Mouse (Mus musculus): Measurements from ENCODE around the gene Erg.

Gene Erg

GRCm38 (mm10) chr16:95440334-95440733 lies 146.1 kb downstream of the Erg start:
- no peak for DNase-seq (ENCODE audit: low spot score)

GRCm38 (mm10) chr16:95439794-95440193 lies 146.6 kb downstream of the Erg start:
- peak; percentile 8 for DNase-seq (ENCODE audit: low spot score)

GRCm38 (mm10) chr16:95438848-95439540 lies 147.4 kb downstream of the Erg start:
- no peak for DNase-seq (ENCODE audit: low spot score)

- no peak for DNase-seq (ENCODE audit: low spot score)
Observed at GRCm38 (mm10) chr16:95436611-95437010, 149.8 kb downstream of the Erg start.

GRCm38 (mm10) chr16:95436051-95436450 lies 150.3 kb downstream of the Erg start:
- no peak for DNase-seq (ENCODE audit: low spot score)

GRCm38 (mm10) chr16:95434434-95434833 lies 152.0 kb downstream of the Erg start:
- no peak for DNase-seq (ENCODE audit: low spot score)

DNA sequence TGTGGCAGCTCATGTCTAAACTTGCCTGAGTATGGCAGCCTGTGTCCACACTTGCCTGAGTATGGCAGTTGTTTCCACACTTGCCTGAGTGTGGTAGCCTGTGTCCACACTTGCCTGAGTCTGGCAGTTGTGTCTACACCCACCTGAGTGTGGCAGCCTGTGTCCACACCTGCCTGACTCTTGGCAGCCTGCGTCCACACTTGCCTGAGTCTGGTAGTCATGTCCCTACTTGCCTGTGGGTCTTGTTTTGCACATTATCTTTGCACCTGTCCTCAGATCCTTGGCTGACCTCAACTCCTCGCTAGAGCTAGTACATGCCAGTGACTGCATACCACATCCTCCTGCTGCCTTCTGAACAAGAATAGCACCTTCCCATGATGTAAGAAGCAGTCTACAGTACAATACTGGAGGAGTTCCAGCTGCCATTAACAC lies 153.8 kb downstream of the Erg start:
- no peak for DNase-seq (ENCODE audit: low spot score)

- DNase-seq (ENCODE audit: low spot score) = no peak
Observed at GRCm38 (mm10) chr16:95429851-95430250, 156.5 kb downstream of the Erg start.

GRCm38 (mm10) chr16:95428239-95428638 lies 158.2 kb downstream of the Erg start:
- DNase-seq (ENCODE audit: low spot score) = no peak

DNA sequence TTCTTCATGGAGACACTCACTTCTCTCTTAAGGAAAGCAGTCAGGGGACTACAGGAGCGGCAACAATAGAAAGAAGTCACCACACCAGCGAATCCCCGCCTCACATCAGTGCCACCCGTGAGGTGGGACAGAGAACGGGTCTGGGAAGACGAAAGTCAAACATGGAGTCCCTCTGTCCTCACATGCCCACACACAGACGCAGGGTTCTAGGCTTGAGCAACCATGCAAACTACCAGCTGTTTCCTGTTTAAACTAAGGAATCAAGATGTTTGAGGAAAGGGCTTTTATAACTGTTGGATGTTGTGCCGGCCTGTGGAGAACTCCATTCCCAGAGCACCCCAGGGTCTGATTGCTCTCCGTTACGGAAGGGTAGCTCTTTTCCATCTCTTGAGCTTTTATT lies 158.9 kb downstream of the Erg start:
- no peak for DNase-seq (ENCODE audit: low spot score)

DNA sequence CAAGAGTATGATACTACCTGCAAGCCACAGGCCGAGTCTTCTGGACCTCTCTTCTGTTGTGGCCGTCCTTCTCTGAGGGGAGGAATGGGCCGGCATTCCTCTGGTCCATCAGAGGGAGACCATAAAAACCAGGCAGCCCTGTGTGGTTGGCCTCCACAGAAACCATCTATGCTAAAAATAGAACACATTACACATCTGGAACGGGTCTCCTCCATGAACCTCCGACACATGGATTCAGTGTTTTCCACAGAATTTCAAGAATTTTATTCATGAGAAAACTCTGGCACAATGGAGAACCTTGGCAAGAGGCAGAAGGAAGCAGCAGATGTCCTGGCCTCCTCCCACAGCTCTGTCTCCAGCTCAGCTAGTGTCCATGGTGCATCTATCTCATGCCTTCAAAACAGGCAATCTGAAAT lies 163.7 kb downstream of the Erg start:
- DNase-seq (ENCODE audit: low spot score) = no peak

- no peak for DNase-seq (ENCODE audit: low spot score)
Observed at GRCm38 (mm10) chr16:95421235-95421886, 165.0 kb downstream of the Erg start.

DNA sequence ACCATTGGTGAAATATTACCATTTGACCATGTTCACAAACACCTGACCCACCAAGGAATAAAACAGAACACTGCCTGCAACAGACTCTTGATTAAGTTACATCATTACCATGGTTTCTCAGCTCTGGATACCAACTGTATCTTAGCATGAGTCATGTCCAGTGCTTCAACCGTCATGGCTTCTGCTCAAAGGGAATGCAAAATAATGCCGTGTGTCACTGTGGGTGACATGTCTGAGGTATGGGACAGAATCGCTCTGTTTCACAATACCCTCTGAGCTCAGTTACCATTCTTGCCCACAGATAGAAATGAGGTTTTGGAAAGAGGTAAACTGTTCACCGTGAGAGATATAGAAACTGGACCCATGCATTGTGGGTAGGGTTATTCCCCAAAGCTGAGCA lies 170.5 kb downstream of the Erg start:
- DNase-seq (ENCODE audit: low spot score) = no peak

DNA sequence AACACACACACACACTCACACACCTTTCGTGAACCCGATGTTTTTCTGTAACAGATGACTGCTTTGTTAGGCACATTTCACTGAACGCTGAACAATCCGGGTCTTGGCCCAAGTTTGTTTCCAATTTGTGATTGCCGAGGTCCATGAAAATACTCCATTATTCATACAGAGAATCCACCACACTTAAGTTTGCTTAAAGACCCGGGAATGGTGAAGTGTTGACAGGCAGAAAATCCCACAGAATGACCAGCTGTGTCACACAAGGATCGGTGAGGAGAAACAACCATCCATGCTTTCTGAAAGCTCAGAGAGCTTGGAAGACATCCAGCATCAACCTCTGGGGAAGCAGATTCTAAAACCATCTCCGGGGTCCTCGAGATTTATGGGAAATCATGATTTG lies 171.0 kb downstream of the Erg start:
- no peak for DNase-seq (ENCODE audit: low spot score)

DNA sequence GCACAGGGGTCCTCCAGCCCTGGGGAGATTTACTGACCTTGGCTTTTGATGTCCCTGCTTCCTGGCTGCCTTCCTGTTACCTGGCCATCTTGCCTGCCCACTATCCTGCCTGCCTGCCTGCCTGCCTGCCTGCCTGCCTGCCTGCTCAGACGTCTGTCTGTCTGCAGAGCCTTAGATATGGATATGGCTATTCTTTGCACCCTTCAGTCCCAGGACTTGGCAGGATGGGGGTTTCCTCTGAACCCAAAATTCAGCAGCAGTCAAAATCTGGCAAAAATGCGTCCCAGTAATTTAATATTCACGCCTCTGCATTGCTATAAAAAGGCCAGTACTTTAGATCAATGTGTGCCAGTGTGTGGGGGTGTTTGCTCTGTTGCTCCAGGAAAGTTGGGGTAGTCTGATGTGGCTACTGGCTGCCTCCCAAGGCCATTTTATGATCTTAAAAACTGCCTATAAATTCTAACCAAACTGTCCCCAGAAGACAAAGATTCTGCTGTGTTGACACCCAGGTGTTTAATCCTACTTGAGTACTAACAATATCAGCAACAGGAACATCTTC lies 172.9 kb downstream of the Erg start:
- DNase-seq (ENCODE audit: low spot score) = no peak

DNA sequence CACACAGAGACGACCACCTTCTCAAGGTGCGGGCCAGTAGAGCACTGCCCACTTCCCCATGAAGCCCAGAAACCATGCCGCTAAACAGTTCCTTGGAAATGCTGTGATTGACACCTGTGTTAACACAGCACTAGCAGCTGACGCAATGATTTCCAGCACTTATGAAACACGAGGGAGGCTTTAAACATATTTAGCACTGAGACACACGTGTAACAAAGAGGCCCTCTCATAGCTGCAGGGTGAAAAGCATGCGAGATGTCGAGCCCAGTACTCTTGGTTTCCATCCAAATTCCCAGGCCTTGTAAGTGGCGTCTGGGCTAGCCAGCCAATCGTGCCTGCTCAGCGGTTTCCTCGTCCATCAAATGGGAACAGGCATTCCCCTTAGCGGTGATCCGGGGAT lies 178.3 kb downstream of the Erg start:
- DNase-seq (ENCODE audit: low spot score) = no peak

- no peak for DNase-seq (ENCODE audit: low spot score)
Observed at GRCm38 (mm10) chr16:95405496-95405895, 180.9 kb downstream of the Erg start.

GRCm38 (mm10) chr16:95403453-95403852 lies 182.9 kb downstream of the Erg start:
- no peak for DNase-seq (ENCODE audit: low spot score)

DNA sequence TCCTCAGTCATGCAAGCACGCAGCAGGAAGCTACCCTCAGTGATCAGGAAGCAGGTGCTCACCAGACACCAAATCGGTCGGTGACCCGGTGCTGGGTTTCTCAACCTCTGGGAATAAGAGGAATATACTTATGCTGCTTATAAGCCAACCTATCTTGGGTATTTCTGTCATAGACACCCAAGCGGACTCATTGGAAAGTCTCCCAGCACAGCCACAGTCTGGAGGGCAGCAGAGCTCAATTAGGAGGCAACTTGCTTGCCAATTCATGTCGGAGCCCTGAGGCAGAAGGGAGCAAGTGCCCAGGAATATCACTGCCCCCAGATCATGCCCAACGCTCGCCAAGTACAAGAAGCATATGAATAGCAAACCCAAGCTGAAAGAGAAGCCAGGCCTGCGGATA lies 184.5 kb downstream of the Erg start:
- no peak for DNase-seq (ENCODE audit: low spot score)

DNA sequence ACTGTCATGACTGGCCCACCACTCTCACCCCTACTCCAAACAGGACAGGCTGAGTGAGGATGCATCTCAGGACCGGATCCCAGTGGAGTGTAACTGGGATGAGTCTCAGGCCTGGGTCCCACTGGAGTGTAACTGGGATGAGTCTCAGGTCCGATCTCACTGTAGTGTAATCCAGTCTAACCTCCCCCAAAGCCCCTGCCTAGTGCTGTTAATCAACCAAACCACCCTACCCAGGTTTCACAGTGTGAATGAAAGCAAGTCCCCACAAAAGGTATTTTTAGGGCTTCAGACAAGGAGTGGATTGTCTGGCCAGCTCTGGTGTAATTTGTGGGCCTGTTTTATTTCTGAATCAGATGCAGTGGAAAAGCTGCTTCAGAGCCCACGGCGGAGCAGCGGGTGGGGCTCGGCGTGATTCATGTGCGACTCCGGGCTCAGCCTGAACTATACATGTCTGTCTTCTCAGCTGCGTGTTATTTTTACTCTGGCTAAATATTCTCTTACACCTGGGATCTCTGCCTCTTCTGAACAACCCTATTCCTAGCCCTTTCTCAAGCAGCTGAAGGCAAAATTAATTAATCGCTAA lies 187.5 kb downstream of the Erg start:
- no peak for DNase-seq (ENCODE audit: low spot score)

DNA sequence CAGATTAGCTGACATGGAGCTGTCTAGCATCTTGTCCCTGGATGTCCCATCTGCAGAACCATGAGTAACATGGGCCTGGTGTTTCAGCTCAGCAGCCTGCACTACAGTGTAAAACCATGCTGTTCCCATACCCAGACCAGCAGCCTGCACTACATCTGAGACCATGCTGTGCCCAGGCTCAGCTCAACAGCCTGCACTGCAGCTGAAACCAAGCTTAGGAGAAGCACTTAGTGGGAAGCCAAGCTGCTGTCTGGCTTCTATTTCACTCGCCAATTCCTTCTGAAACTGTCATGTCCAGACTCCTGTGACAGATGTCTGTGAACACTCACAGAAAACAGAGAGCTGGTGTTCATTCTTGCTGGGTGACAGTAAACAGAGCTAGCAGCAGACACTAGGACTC lies 195.6 kb downstream of the Erg start:
- DNase-seq (ENCODE audit: low spot score) = peak; percentile 15

- no peak for DNase-seq (ENCODE audit: low spot score)
Observed at GRCm38 (mm10) chr16:95388811-95389529, 197.4 kb downstream of the Erg start.

DNA sequence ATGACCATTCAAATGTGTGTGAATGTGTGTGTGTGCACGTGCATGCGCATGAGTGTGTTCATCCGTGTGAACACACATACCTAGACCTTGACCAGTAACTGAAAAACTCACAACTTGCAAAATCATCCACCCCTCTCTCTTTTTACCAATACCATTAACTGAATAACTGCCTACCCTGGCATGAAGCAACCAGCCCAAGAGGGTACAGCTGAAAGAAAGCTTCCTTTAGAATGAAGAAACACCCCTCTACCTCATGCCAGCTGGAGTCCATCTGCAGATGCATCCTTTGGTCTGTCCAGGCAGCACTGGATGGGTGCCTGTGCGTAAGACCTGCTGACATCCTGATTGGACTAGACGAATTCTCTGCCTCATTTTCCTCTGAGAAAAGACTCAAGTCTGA lies 198.1 kb downstream of the Erg start:
- no peak for DNase-seq (ENCODE audit: low spot score)

Data from yolk sac, embryonic 10.5 days (tissue).